Mouse (Mus musculus) embryonic facial prominence, embryonic 14.5 days (tissue): Measurements from ENCODE around the gene Gpm6a. TPM values are rescaled to one million over a fixed set of nuclear protein-coding genes. Genes with fewer than 3 reads are reported as not detected.

Source experiments
- ATAC-seq: fragments of 200-750 bp; cut with Nextera tagmentation; 2 replicates; pipeline ENCODE4 v1.8.0; 2017; ENCODE audit warnings: low read depth, moderate number of reproducible peaks, moderate TSS enrichment
- DNase-seq: peaks from one replicate; pipeline ENCODE4 v3.0.0-alpha.2; 2015; ENCODE audit warnings: low spot score
- H3K27ac ChIP-seq: fragments of 300-500 bp; sonication (generic); replicated peaks from 2 replicates; pipeline ENCODE4 v1.5.1; 2014; ENCODE audit warnings: low read depth, mild to moderate bottlenecking, low read length, moderate library complexity
- H3K27me3 ChIP-seq: fragments of 300-500 bp; sonication (generic); replicated peaks from 2 replicates; pipeline ENCODE4 v1.6.1; 2014; ENCODE audit warnings: low read length; ENCODE audit not compliant: control insufficient read depth, insufficient read depth
- H3K36me3 ChIP-seq: fragments of 300-500 bp; sonication (generic); 2 replicates; pipeline ENCODE4 v1.6.1; 2014; ENCODE audit warnings: low read length, mixed read lengths; ENCODE audit not compliant: control insufficient read depth, insufficient read depth
- H3K4me1 ChIP-seq: fragments of 300-500 bp; sonication (generic); 2 replicates; pipeline ENCODE4 v1.6.1; 2014; ENCODE audit warnings: antibody characterized with exemption, low read length; ENCODE audit not compliant: control insufficient read depth, insufficient read depth
- H3K4me2 ChIP-seq: fragments of 300-500 bp; sonication (generic); 2 replicates; pipeline ENCODE4 v1.6.1; 2014; ENCODE audit warnings: low read depth, mild to moderate bottlenecking, low read length, moderate library complexity, mixed read lengths
- H3K4me3 ChIP-seq: fragments of 300-500 bp; sonication (generic); 2 replicates; pipeline ENCODE4 v1.5.1; 2014; ENCODE audit warnings: low read depth, mild to moderate bottlenecking, low read length
- H3K9ac ChIP-seq: fragments of 300-500 bp; sonication (generic); 2 replicates; pipeline ENCODE4 v1.6.1; 2014; ENCODE audit warnings: low read depth, mild to moderate bottlenecking, low read length, moderate library complexity, mixed read lengths
- H3K9me3 ChIP-seq: fragments of 300-500 bp; sonication (generic); 2 replicates; pipeline ENCODE4 v1.6.1; 2016; ENCODE audit warnings: low read length; ENCODE audit not compliant: control insufficient read depth
- WGBS: fragments of 180-500 bp; shearing (Covaris S2); extraction: QIAGEN DNeasy Blood & Tissue Kit; methylation state at CpG from one replicate; pipeline ENCODE4 v1.1.7; 2014; 5-methylcytosine and 5-hydroxymethylcytosine counted together
- polyA plus RNA-seq: library from polyadenylated mRNA; unstranded; fragments of >200 nt; fragmentation: Nextera tagmentation; extraction: Ambion mirVana; gene quantifications from 2 replicates; pipeline ENCODE4 v1.2.1, GENCODE M21; 2014

Gene Gpm6a
- polyA plus RNA-seq, 1 experiment from 2014 or later = 13.7 TPM

- 73% methylated on average over 3 of the region's 3 CpGs for WGBS
- no peak overlapping the region for H3K4me2 ChIP-seq
- ATAC-seq = no peak
These were observed 785 bp downstream of the Gpm6a start for GRCm38 (mm10) chr8:54955456-54955800.

GRCm38 (mm10) chr8:54955935-54956573 lies 1.4 kb downstream of the Gpm6a start:
- Histone ChIP-seq H3K27ac (no peak overlapping the region), H3K36me3 (no peaks in the 10 kb centered on the region), H3K4me1 (no peaks in the 10 kb centered on the region), H3K27me3 (no peaks in the 10 kb centered on the region), H3K9me3 (no peaks in the 10 kb centered on the region), H3K4me2 (no peak overlapping the region), H3K9ac (no peak overlapping the region), H3K4me3 (no peak overlapping the region)
- ATAC-seq (0 out of 2 replicates have a peak, but pooled peaks have one; percentile 28), DNase-seq (no peak)
- WGBS = 79% methylated on average over 6 of the region's 6 CpGs

More at GRCm38 (mm10) chr8:54955456-54955800, 785 bp downstream of the Gpm6a start:
- no peak overlapping the region for H3K9ac ChIP-seq
- H3K9me3 ChIP-seq = no peaks in the 10 kb centered on the region
- no peak for DNase-seq
- H3K4me1 ChIP-seq = no peaks in the 10 kb centered on the region
- no peaks in the 10 kb centered on the region for H3K36me3 ChIP-seq
- H3K27me3 ChIP-seq = no peaks in the 10 kb centered on the region
- H3K4me3 ChIP-seq = peak overlapping the region; percentile 20; the same call in 1 of the 2 replicates
- no peak overlapping the region; the same call in 1 of the 2 replicates for H3K27ac ChIP-seq

- H3K36me3 ChIP-seq = no peaks in the 10 kb centered on the region
- DNase-seq (no peak), ATAC-seq (no peak)
- H3K4me2 ChIP-seq = no peak overlapping the region
- no peaks in the 10 kb centered on the region for H3K4me1 ChIP-seq
- no peak overlapping the region for H3K27ac ChIP-seq
- no peak overlapping the region for H3K9ac ChIP-seq
- WGBS = 69% methylated on average over 3 of the region's 3 CpGs
- H3K9me3 ChIP-seq = no peaks in the 10 kb centered on the region
- H3K27me3 ChIP-seq = no peaks in the 10 kb centered on the region
- no peak overlapping the region for H3K4me3 ChIP-seq
These were observed 2.1 kb downstream of the Gpm6a start for GRCm38 (mm10) chr8:54956787-54957186.

DNA sequence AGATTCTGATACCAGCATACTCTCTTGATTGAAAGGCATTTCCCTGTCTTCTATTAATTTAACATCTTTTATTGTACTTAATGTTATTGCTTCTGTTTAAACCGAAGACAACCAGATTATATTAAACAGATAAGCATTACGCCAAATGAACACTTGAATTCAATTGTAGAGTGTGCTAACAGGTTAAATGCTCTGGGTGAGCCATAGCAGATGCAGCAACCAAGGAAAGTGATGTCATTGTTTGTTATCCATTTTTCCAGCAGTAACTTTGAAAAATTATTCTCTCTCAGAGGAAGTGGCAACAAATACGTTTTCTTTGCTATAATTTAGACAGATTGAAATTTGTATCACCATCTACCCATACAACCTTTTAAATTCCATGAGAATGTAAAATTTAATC lies 2.9 kb downstream of the Gpm6a start:
- no peaks in the 10 kb centered on the region for H3K27me3 ChIP-seq
- ATAC-seq (no peak), DNase-seq (no peak)
- no peaks in the 10 kb centered on the region for H3K4me1 ChIP-seq
- H3K4me2 ChIP-seq = no peak overlapping the region
- no peaks in the 10 kb centered on the region for H3K9me3 ChIP-seq
- WGBS = 75% methylated on average over 3 of the region's 3 CpGs
- no peaks in the 10 kb centered on the region for H3K36me3 ChIP-seq
- H3K9ac ChIP-seq = no peak overlapping the region
- no peak overlapping the region for H3K4me3 ChIP-seq
- no peak overlapping the region for H3K27ac ChIP-seq

DNA sequence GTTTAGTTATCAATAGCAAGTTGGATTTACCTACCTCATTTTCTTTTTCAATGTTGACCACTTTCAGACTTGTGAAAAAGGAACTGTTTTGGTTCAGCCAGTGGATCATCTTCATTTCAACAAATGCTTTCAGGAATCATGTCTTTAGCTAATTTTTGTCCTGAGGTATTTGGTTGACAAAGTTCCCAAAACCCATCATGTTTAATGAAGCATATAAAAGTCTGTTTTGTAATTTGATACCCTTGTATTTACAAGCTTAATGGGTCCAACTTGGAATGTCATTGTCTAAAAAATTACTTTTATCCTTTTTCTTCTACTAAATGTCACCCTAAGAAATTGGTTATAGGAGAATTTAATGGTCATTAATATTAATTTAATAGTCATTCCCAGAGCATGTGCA lies 6.9 kb downstream of the Gpm6a start:
- ATAC-seq (no peak), DNase-seq (no peak)
- Histone ChIP-seq H3K9ac (no peak overlapping the region), H3K27ac (no peak overlapping the region), H3K4me1 (no peaks in the 10 kb centered on the region), H3K9me3 (no peaks in the 10 kb centered on the region), H3K27me3 (no peaks in the 10 kb centered on the region), H3K4me3 (no peak overlapping the region), H3K36me3 (no peaks in the 10 kb centered on the region), H3K4me2 (no peak overlapping the region)

- Histone ChIP-seq H3K9me3 (no peaks in the 10 kb centered on the region), H3K9ac (no peak overlapping the region), H3K4me3 (no peak overlapping the region), H3K36me3 (no peaks in the 10 kb centered on the region), H3K4me2 (no peak overlapping the region), H3K4me1 (no peaks in the 10 kb centered on the region), H3K27ac (no peak overlapping the region), H3K27me3 (no peaks in the 10 kb centered on the region)
- ATAC-seq (no peak), DNase-seq (no peak)
- WGBS = 69% methylated on average over 1 of the region's 1 CpGs
These were observed 20.4 kb downstream of the Gpm6a start for GRCm38 (mm10) chr8:54975020-54975419.

DNA sequence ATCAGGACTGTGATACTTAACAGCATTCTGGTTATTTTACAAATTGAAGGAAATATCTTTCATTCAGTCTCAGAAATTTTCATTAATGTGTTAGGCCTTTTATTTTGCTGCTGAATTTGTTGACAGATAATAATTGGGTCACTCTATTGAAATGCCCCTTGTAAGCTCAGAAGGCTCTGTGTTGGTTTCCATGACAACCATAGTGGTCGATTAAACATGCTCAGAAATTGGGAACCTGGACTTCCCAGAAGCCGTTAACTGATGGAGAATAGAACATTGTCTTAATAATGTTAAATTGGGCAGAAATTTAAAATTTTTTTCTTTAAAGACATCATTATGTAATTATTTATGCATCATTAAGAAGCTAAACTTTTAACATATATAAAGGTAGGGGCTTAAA lies 20.9 kb downstream of the Gpm6a start:
- 42% methylated on average over 2 of the region's 2 CpGs for WGBS
- DNase-seq = peak; percentile 50
- Histone ChIP-seq H3K27me3 (no peaks in the 10 kb centered on the region), H3K4me3 (no peak overlapping the region), H3K4me1 (no peaks in the 10 kb centered on the region), H3K9me3 (no peaks in the 10 kb centered on the region), H3K9ac (no peak overlapping the region), H3K4me2 (no peak overlapping the region), H3K27ac (no peak overlapping the region), H3K36me3 (no peaks in the 10 kb centered on the region)
- peak; percentile 78; the same call in 1 of the 2 replicates for ATAC-seq

DNA sequence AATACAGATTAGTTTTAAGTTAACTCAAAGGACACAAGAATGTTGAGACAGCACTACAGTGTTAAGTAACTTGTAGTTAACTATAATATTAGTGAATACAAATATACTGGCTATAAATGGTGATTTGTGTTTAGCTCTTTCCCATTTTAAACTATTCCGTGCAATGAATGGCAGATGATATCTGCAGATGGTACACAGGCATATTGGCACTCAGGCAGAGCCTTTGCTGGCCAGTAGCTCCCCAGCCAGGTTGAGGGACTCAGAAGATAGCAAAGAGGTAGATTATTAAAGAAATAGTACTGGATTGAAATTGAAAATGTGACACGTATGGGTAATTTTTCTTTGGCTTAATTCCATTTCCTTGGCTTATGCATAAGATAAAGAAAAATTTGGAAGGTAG lies 21.3 kb downstream of the Gpm6a start:
- 83% methylated on average over 2 of the region's 2 CpGs for WGBS
- DNase-seq = no peak
- Histone ChIP-seq H3K9me3 (no peaks in the 10 kb centered on the region), H3K27ac (no peak overlapping the region), H3K36me3 (no peaks in the 10 kb centered on the region), H3K4me2 (no peak overlapping the region), H3K9ac (no peak overlapping the region), H3K4me1 (no peaks in the 10 kb centered on the region), H3K27me3 (no peaks in the 10 kb centered on the region), H3K4me3 (no peak overlapping the region)
- no peak for ATAC-seq

DNA sequence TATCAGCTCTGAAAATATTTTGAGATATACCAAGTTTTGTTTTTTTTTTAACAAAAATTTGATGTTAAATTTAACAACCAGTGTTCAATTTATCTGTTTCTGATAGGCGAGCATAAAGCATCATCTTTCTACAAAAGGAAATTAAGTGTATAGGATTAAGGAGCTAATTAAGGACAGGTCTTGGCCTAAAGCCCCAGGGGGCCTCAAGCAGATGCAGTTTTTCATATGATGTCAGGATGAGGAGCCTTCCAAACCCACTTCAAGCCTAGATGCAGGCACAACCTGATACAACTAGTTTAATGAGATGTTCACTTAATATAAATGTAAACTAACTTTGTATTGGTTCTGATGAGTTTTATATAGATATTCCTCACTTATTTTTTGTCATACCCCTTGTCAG lies 22.0 kb downstream of the Gpm6a start:
- ATAC-seq (no peak), DNase-seq (no peak)
- no peak overlapping the region for H3K4me3 ChIP-seq
- no peak overlapping the region for H3K4me2 ChIP-seq
- H3K27ac ChIP-seq = no peak overlapping the region
- H3K27me3 ChIP-seq = no peaks in the 10 kb centered on the region
- no peaks in the 10 kb centered on the region for H3K9me3 ChIP-seq
- no peak overlapping the region for H3K9ac ChIP-seq
- no peaks in the 10 kb centered on the region for H3K4me1 ChIP-seq
- WGBS = 47% methylated on average over 1 of the region's 1 CpGs
- H3K36me3 ChIP-seq = no peaks in the 10 kb centered on the region
